Mouse (Mus musculus): ENCODE measurements around the gene Lhx4.

Gene Lhx4

DNA sequence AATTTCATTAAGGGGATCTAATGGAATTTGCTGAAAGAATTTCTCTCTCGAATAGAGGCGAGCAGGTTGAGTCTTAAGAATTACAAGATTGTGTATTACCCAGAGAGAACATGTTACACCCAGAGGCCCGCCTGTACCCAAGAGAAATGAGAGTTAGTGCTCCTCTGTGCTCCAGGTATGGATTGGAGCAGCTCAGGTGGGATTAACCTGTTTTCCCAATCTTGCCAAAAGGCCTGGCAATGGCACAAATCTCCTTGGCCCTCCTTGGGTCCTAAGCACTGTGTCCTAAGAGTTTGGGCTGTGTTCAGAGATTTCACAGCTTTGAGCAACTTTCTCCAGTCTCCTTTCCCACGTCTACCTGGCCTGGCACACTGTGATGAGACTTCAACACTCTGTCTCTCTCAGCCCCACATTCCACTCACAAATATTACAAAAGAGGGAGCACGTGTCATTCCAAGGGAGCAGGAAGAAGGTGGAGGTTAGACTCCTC is 48.2 kb downstream of the Lhx4 start:
- peak; percentile 99 for DNase-seq (ENCODE audit: extremely low read depth, low read depth, low spot score)

DNA sequence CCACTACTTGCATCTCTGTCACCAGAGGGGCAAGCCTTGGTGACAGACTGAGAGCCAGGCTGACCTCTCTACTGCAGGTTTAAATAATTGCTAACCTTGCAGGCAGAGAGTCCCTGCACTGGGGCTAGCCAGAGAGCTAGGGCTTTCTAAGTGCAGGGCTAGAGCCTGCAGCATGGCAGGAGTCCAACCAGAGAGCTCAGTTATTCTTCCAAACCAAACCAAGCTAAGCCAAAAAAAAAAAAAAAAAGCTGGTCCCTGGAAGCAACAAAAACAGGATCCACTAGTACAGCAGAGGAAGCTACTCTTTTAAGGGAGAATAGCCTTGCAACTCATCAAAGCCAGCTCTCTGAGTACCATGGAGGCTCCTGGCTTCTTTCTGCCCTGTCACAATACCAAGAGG is 50.6 kb downstream of the Lhx4 start:
- DNase-seq (ENCODE audit: extremely low read depth, low read depth, low spot score) = peak; percentile 56

DNA sequence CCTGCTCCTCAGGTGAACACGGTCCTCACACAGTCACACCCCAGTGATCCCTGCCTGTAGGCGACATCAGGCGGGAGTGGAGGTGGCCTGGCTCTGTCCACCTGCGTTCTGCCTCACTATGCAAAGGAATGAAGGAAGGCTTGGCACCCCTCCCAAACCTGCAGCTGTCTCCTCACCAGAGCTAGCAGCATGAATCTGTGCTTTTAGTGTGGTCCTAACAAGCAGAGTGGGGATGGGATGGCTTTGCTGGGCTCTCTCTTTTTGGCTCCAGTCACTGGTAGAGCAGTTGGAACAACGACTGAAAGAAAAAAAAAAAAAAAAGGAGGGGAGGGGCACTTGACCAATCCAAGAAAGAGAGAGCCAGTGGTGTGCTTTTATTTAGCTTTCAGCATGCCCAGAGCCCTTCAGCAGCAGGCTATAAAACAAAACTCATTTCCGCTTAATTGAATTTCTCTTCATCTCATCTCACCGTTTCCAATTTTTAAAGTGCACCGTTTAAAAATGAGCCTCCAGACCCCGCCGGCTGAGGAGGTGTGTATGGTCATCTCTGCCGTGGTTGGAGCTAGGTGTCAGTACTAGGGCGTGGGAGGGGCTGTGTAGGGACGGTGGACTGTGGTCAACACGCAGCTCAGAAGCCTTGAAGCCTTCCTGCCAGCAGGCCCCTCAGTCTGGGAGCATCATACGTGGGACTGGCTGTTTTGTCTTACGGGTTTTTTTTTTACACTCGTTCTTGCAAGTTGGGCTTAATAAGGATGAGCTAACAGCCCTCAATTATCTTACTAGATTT is 52.9 kb downstream of the Lhx4 start:
- no peak for DNase-seq (ENCODE audit: extremely low read depth, low read depth, low spot score)

DNA sequence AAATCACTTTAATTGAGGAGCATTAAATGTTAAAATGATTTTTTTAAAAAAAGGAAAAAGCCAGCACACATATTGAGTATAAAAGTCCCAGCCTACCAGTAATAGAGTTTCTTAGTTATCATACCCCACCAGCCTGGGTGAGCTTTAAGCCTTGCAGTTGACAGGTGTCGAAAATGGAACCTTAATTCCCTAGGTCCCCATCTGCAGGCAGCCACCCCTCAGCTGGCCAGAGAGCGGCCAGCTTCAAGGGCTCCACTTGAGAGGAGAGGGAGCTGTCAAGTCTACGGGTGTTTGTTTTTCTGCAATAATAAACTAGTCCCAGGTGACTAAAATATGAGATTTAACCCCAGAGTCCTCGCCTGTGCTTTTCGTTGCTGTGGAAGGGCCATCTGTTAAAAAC is 58.0 kb downstream of the Lhx4 start:
- DNase-seq (ENCODE audit: extremely low read depth, low read depth, low spot score) = no peak

DNA sequence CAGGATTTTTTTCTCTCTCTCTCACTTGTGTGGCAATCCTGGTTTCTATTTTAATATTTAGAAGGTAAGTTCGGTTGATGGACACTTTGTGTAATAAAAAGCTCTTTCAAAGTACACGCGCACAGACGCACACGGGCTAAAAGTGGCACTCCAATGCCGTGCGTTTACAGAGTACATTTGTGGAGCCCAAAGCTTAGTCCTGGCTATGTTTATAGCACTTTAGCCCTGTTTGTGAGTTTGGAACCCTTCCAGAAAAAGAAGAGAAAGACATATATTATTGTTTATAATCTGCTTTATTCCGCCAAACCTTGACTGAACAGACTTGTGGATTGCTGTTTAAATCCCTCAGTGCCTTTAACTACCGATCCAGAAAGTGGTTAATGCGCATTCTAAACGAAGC is 58.5 kb downstream of the Lhx4 start:
- no peak for DNase-seq (ENCODE audit: extremely low read depth, low read depth, low spot score)

DNA sequence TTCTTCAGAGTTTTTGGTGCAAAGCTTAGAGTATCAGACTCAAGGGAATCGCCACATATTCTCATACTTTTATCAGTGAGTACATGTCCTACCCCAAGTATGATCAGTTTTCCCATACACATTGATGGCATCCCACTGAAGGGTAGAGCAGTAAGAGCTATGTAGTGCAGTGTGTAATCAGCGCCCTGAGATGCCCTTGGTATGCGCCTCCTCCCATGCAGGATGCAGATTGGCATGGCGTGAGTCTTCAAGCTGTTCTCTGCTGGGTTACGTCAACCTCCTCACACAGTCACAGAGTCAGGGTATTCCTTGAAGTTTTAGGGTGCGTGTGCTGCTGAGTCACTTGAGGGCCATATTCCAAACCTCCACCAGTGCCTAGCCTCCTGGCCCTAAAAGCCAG is 59.3 kb downstream of the Lhx4 start:
- no peak for DNase-seq (ENCODE audit: extremely low read depth, low read depth, low spot score)

DNA sequence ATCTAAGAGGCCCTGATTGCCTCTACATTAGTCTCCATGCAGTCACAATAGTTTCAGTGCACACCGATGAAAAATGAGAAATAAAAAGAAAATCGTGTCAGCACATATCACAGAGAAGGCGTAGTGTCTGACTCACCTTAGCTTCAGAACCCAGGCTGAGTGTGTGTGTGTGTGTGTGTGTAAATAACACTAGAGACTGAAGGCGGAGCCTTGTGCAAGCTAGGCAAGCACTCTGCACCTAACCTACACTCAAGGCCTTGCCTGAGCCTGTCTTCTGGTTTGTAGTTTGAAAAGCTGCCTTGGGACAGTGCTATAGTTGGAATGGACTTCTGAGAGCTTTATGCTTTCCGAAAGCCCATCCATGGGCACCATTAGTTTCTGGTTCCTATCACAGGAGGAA is 61.9 kb downstream of the Lhx4 start:
- no peak for DNase-seq (ENCODE audit: extremely low read depth, low read depth, low spot score)

DNA sequence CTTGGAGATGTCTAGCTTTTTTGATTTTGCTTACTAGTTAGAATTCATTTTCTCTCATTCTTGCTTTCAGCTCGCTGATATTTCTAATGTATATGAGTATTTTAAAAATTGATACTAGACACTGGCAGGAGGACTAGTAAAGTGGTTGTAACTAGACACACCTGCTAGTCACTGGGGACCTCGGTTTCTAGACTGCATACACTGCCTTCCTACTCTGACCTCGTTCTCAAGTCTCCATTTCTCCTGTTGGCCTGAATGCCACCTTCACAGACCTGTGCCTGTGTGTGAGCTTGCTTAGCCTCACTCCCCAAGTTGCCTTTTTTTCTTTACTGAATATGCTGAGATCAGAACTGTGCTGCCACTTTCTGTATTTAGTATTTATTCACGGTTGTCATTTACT is 62.3 kb downstream of the Lhx4 start:
- no peak for DNase-seq (ENCODE audit: extremely low read depth, low read depth, low spot score)

DNA sequence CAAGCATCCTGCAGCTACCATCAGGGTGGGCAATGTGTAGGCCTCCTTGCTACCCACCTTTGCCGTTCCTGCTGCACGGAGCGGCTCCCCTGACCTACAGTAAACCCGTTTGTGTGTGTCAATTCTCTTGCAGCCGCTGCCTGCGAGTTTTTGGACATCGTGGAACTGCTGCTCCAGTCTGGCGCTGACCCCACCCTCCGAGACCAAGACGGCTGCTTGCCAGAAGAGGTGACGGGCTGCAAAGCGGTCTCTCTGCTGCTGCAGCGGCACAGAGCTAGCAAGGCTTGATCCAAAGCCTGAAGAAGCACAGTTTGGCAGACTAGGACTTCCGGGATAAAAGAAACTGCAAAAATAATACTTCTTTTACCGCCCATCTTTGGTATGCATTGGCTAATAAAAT is 64.7 kb downstream of the Lhx4 start:
- DNase-seq (ENCODE audit: extremely low read depth, low read depth, low spot score) = no peak

DNA sequence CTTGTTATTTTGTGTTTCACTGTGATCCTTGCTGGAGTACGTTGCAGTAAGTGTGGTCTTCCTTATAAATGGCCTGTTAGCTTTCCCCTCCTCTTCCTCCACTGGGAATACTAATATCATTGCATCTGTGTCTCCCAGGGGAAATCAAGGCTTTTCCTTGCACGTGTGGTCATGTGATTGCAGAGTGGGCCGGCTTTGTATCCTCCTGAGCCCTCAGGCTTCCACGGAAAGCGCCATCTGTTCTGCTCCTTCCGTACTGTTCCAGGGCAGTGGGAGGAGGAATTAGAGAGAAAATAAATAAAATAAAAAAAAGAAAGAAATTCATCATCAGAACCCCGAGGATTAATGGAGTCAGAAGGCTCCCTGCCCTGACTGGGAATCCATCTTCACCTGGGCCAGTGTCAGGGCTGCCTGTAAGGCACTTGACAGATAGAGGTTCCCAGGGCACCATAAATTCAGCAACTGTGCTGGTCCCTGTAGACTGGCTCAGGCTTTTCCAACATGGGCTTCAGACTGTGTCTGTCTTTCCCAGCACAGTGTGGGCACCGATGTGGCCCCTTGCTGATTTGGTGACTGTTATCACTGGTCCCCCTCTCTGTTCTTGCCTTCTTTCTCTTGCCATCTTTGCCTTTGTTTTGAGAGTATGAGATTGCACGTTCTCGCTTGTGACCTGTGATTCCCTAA is 70.2 kb downstream of the Lhx4 start:
- DNase-seq (ENCODE audit: extremely low read depth, low read depth, low spot score) = no peak

DNA sequence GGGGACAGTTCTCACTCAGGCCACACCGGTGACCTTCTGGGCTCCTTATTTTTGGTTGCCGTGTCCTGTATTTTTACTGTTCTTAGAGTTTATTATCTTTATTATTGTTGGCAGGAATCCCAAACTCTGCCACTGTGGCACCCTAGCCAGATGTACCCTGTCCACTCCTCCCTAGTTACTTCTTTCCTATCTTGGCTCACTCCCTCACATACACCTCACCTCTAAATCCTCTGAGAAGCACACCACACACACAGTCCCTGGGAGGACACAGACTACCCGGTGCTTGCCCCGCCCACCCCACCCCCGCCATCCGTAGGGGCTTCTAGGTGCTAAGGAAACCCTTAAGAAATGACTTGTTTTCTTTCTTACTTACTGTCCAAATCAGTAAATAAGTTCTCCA is 75.9 kb downstream of the Lhx4 start:
- DNase-seq (ENCODE audit: extremely low read depth, low read depth, low spot score) = no peak

DNA sequence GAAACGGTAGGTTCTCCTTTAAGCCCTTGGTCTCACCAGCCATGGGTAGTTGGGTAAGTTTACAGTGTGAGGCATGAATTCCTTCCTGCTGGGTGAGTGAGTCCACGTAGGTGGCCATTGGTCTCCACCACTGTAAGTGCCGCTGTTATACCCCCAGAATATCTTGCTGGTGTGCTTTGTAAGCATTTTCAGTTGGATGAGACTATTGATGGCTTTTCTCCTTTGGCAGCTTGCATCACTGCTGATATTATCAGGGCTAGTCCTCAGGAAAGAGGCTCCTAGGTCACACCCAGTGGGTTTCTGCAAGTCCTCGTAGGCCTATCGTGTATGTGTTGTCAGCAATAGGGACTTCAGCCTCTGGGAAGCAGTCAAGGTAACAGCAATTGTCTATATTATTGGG is 87.5 kb downstream of the Lhx4 start:
- DNase-seq (ENCODE audit: extremely low read depth, low read depth, low spot score) = no peak

DNA sequence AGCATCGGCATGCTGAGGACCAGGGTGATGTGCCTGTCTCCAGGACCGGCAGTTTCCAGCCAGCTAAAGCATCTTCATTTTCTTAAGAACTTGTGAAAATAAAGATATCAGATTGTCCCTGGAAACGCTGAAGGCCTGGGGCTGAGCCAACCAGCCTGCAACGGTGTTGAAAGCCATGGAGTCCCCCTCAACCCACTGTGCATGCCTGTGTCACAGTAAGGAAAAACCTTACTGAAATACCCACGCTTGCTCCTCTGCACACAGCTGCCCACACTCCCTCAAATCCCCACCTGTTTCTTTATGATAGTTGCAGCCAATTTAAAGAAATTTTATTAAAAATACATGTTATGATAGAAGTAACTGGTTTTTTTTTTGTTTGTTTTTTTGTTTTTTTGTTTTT is 95.2 kb downstream of the Lhx4 start:
- DNase-seq (ENCODE audit: extremely low read depth, low read depth, low spot score) = no peak

DNA sequence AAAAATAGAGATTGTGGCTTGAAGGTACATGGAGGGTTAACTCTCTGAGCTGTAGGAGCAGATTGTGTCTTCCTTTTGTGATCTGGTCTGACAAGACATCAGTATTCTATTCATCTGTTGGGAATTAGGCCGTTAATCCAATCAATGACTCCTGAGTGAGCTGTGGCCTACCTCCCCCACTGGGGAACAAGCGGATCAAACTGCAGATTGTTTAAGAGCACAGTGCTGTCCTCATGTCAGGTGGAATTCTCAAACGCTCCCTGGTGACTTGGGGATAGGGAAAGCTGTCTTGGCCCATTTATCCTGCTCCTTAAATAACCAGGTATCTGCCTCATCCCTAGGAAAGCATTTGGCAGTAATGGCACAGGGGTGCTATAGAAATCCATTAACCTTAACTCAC is 96.5 kb downstream of the Lhx4 start:
- DNase-seq (ENCODE audit: extremely low read depth, low read depth, low spot score) = no peak

DNA sequence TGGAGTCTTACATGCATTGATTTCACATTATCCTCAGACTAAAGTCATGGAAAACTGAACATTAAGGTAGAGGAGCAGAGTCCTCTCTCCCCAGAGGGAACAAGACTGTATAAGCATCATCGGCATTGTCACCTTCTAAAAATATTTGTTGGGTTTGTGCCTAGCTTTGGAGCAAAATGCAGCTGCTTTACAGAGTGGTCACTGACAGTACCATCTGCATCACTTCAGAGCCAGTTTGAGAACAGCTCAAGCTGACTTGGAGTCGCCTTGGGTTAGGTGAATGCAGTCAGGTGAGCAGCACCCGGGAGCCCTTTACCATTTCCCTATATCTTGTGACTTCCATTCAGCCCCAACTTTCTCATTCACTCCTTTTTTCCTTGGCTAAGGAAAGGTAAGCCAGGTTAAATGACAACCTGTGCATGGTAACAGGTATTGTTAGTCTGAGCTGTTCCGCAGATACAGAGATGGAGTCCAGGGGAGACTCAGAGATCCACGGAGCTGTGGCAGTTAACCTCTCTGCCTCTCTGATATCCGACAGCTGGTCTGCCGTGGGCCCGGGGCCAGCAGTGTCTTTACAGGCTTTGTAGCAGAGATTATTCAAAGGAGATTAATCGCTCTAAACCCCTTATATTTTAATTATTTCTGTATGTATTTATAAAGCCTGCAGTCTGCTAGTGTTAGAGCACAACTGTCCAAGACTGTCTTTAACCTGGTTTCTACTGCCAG is 101.2 kb downstream of the Lhx4 start:
- DNase-seq (ENCODE audit: extremely low read depth, low read depth, low spot score) = no peak

All from fat pad, adult 2 months (tissue).